Mouse (Mus musculus) heart, postnatal 4 days (tissue): ENCODE measurements at regions not wholly inside any gene's neighbourhood (a gene's known extent, or its start where the extent isn't known, plus 50 kb on each side); places are given as distances from the start of the nearest gene placed in this dataset.
A peak's percentile ranks its signal among the peaks of the same experiment; 100 is the strongest.
"Not testable (repeated sequence)": the region's sequence is repeated elsewhere in the genome, so short reads cannot be mapped to it uniquely, and the experiment has no call there.

ENCODE experiments used
- DNase-seq: peaks from one replicate; pipeline ENCODE4 v3.0.0; 2021

GRCm38 (mm10) chr17:15620746-15621694, 56.9 kb upstream of the Prdm9 start:
- DNase-seq: no peak

- peak; percentile 21 for DNase-seq
Measured at GRCm38 (mm10) chr17:15622913-15623312, 58.8 kb upstream of the Prdm9 start.

GRCm38 (mm10) chr17:15630792-15631191, 66.6 kb upstream of the Prdm9 start:
- no peak for DNase-seq

- no peak for DNase-seq
Measured at GRCm38 (mm10) chr17:15631626-15632025, 67.5 kb upstream of the Prdm9 start.

- peak; percentile 10 for DNase-seq
Measured at GRCm38 (mm10) chr17:15632090-15632489, 67.9 kb upstream of the Prdm9 start.

- not testable (repeated sequence) for DNase-seq
Measured at GRCm38 (mm10) chr17:15639111-15639865, 65.5 kb upstream of the Chd1 start.

GRCm38 (mm10) chr17:15640776-15641175, 64.0 kb upstream of the Chd1 start:
- no peak for DNase-seq

- no peak for DNase-seq
Measured at GRCm38 (mm10) chr17:15641764-15642163, 63.0 kb upstream of the Chd1 start.

- no peak for DNase-seq
Measured at GRCm38 (mm10) chr17:15646768-15647167, 58.0 kb upstream of the Chd1 start.

- no peak for DNase-seq
Measured at GRCm38 (mm10) chr17:15650089-15650742, 54.6 kb upstream of the Chd1 start.

- DNase-seq: no peak
Measured at GRCm38 (mm10) chr17:15651869-15652268, 52.9 kb upstream of the Chd1 start.
